Mouse (Mus musculus) olfactory bulb, adult 2 months (tissue): ENCODE data around the gene Stxbp5l.

Experiments
- CTCF ChIP-seq: fragments of 200-500 bp; IDR thresholded peaks from 2 replicates; pipeline ENCODE4 v1.5.1; 2012; ENCODE audit warnings: low read depth, mild to moderate bottlenecking, low read length, moderate library complexity; ENCODE audit not compliant: insufficient read depth
- POLR2A ChIP-seq: fragments of 200-500 bp; IDR thresholded peaks from 2 replicates; pipeline ENCODE4 v1.6.1; 2012; ENCODE audit warnings: mild to moderate bottlenecking, low read depth, low read length, moderate library complexity; ENCODE audit not compliant: insufficient read depth

- TF ChIP-seq CTCF = no peak
- TF ChIP-seq POLR2A = no peak
These were observed 176.0 kb downstream of the Stxbp5l start for GRCm38 (mm10) chr16:37208783-37209182.
